In genomic region chr12:29750604-29751128, GRCm38 (mm10) we compare ENCODE assay signal across 14 mouse cellular contexts.
"Had no signal": no experiment of that assay in that cellular context is flagged by ENCODE, and none has a peak within 500 bp of the region (broad histone marks: within the 10 kb centered on the region; RNA-seq: fewer than 3 reads in every experiment).

No protein-coding gene starts in this region.

- DNase-seq: kidney, adult 8-10 months; kidney, postnatal 36 days; lung, embryonic 14.5 days; lung, postnatal 10 days; lung, postnatal 4 days; right cerebral cortex, postnatal 14 days; thymus, adult 2 months; thymus, postnatal 25 days had no signal

- H3K36me3 ChIP-seq: limb, embryonic 15.5 days; liver, embryonic 12.5 days; midbrain, embryonic 12.5 days; stomach, embryonic 15.5 days had no signal

- H3K4me2 ChIP-seq: limb, embryonic 15.5 days; liver, embryonic 12.5 days; lung, embryonic 14.5 days; midbrain, embryonic 12.5 days; stomach, embryonic 15.5 days had no signal

- H3K27me3 ChIP-seq: limb, embryonic 15.5 days; liver, embryonic 12.5 days; midbrain, embryonic 12.5 days; stomach, embryonic 15.5 days had no signal

- H3K4me1 ChIP-seq: limb, embryonic 15.5 days; liver, embryonic 12.5 days; midbrain, embryonic 12.5 days; stomach, embryonic 15.5 days had no signal

- H3K9ac ChIP-seq: limb, embryonic 15.5 days; liver, embryonic 12.5 days; lung, embryonic 14.5 days; midbrain, embryonic 12.5 days; stomach, embryonic 15.5 days had no signal

- ATAC-seq: intestine, postnatal 0 days; liver, embryonic 12.5 days had no signal

- H3K27ac ChIP-seq: kidney, postnatal 0 days; limb, embryonic 15.5 days; liver, embryonic 12.5 days; midbrain, embryonic 12.5 days; stomach, embryonic 15.5 days had no signal

- H3K4me3 ChIP-seq: limb, embryonic 15.5 days; liver, embryonic 12.5 days; midbrain, embryonic 12.5 days; stomach, embryonic 15.5 days had no signal

- H3K9me3 ChIP-seq: limb, embryonic 15.5 days; liver, embryonic 12.5 days; midbrain, embryonic 12.5 days; stomach, embryonic 15.5 days had no signal
